14 mouse cellular contexts compared by ENCODE assay signal in the genomic region with DNA sequence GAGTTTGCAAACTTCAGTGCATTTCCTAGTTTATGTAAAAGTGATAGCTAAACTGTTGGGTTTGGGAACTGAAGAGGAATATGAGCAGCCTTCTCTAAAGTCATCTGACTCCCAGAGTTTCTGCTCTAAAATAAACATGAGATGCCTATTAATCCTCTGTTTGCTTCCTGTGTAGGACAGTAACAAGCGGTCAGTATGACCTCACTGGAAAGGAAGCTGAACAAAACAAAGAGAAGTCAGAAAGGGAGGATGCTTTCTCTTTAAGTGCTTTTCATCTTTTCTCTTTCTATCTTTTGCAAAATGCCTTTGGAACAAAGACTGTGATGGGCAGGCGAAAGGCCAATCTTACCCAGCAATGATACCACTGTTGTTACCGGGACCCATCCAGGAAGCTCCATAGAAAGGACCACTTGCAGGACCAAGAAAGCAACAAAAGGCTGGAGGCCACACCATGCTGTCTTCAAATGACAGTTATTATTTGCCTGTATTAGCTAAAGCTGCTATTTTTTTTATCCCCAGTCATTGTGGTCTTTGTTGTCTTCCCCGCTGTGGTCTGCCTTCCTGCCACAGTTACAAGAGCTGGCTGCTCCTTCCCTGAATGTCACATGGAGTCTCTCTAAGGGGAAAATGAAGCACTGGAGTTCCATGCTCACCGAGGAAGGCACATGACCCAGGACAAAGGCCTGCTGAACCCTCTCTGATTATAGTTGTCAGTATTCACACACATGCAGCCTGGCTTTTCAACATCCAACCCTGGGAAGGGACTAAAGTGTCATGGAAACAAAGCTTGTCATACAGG.
DNase-seq lines count a peak whose midpoint lies in the region; ATAC-seq and TF ChIP-seq lines count a peak whose summit lies in the region.
"Had no signal": no experiment of that assay in that cellular context is flagged by ENCODE, and none has a peak within 500 bp of the region (broad histone marks: within the 10 kb centered on the region; RNA-seq: fewer than 3 reads in every experiment).

No protein-coding gene starts in this region.

- TF ChIP-seq CTCF in kidney, postnatal 0 days (IDR thresholded peaks at IDR 0.05; ENCODE audit: low read depth) = no peak

- DNase-seq in forebrain, embryonic 11.5 days (ENCODE audit: low spot score) = no peak
- no peak for DNase-seq in forebrain, embryonic 10.5 days (ENCODE audit: extremely low spot score, low spot score)
- DNase-seq in kidney, postnatal 0 days (ENCODE audit: low spot score) = peak; percentile 92
- DNase-seq in kidney, adult 8-10 months = no peak
- peak; percentile 9 for DNase-seq in retina, embryonic 14.5 days (ENCODE audit: low spot score)
- DNase-seq in retina, postnatal 1 day = no peak
- no peak for DNase-seq in yolk sac, embryonic 10.5 days (ENCODE audit: low spot score)
- DNase-seq in natural killer cell, adult 2 months (ENCODE audit: low spot score in 2 of 2) = no peak
- DNase-seq: cerebellum, adult 9-10 months; gastrocnemius, postnatal 14 days; left cerebral cortex, postnatal 4 days; lung, postnatal 4 days had no signal

- no peak overlapping the region for H3K4me3 ChIP-seq in forebrain, embryonic 11.5 days (ENCODE audit: low read depth, low read length)
- no peak overlapping the region for H3K4me3 ChIP-seq in forebrain, embryonic 10.5 days
- no peak overlapping the region for H3K4me3 ChIP-seq in kidney, postnatal 0 days (replicated peaks; ENCODE audit: low read depth, low read length)
- H3K4me3 ChIP-seq: erythroblast, embryonic 14.5 days; heart, embryonic 13.5 days had no signal

- H3K4me2 ChIP-seq in forebrain, embryonic 11.5 days (ENCODE audit: low read depth, low read length, severe bottlenecking) = no peak overlapping the region
- no peak overlapping the region for H3K4me2 ChIP-seq in kidney, postnatal 0 days (ENCODE audit: low read length)
- H3K4me2 ChIP-seq: heart, embryonic 13.5 days had no signal

- H3K9me3 ChIP-seq in forebrain, embryonic 11.5 days (ENCODE audit: control insufficient read depth, low read length) = no peaks in the 10 kb centered on the region
- H3K9me3 ChIP-seq in forebrain, embryonic 10.5 days = no peaks in the 10 kb centered on the region
- no peaks in the 10 kb centered on the region for H3K9me3 ChIP-seq in kidney, postnatal 0 days (replicated peaks; ENCODE audit: low read length)
- H3K9me3 ChIP-seq: heart, embryonic 13.5 days had no signal

- no peaks in the 10 kb centered on the region for H3K27me3 ChIP-seq in forebrain, embryonic 11.5 days (ENCODE audit: control insufficient read depth, insufficient read depth, low read length)
- no peaks in the 10 kb centered on the region for H3K27me3 ChIP-seq in forebrain, embryonic 10.5 days (ENCODE audit: poor library complexity, severe bottlenecking)
- no peaks in the 10 kb centered on the region for H3K27me3 ChIP-seq in kidney, postnatal 0 days (ENCODE audit: insufficient read depth, low read length)
- H3K27me3 ChIP-seq: heart, embryonic 13.5 days had no signal

- H3K4me1 ChIP-seq in forebrain, embryonic 11.5 days (replicated peaks; ENCODE audit: control insufficient read depth, insufficient read depth, low read length) = no peaks in the 10 kb centered on the region
- H3K4me1 ChIP-seq in forebrain, embryonic 10.5 days = peaks cover 4% of the 10 kb centered on the region
- H3K4me1 ChIP-seq in kidney, postnatal 0 days (replicated peaks; ENCODE audit: insufficient read depth, low read length) = no peaks in the 10 kb centered on the region

- H3K36me3 ChIP-seq in forebrain, embryonic 11.5 days (ENCODE audit: control insufficient read depth, insufficient read depth, low read length) = no peaks in the 10 kb centered on the region
- no peaks in the 10 kb centered on the region for H3K36me3 ChIP-seq in forebrain, embryonic 10.5 days (replicated peaks)
- no peaks in the 10 kb centered on the region for H3K36me3 ChIP-seq in kidney, postnatal 0 days (ENCODE audit: insufficient read depth, low read length)
- H3K36me3 ChIP-seq: heart, embryonic 13.5 days had no signal

- no peak overlapping the region for H3K27ac ChIP-seq in forebrain, embryonic 11.5 days (ENCODE audit: low read depth, low read length)
- H3K27ac ChIP-seq in forebrain, embryonic 10.5 days = no peak overlapping the region
- peak overlapping the region; percentile 82 for H3K27ac ChIP-seq in kidney, postnatal 0 days
- H3K27ac ChIP-seq: heart, embryonic 13.5 days had no signal

- WGBS in forebrain, embryonic 11.5 days = 56% methylated on average over 5 of the region's 5 CpGs
- WGBS in forebrain, embryonic 10.5 days = 67% methylated on average over 5 of the region's 5 CpGs
- WGBS in kidney, postnatal 0 days = 32% methylated on average over 5 of the region's 5 CpGs

- H3K9ac ChIP-seq in forebrain, embryonic 11.5 days (ENCODE audit: low read length) = no peak overlapping the region
- no peak overlapping the region for H3K9ac ChIP-seq in kidney, postnatal 0 days (ENCODE audit: low read depth, low read length)
- H3K9ac ChIP-seq: heart, embryonic 13.5 days had no signal

- peak; percentile 51; the same call in 1 of the 2 replicates for ATAC-seq in forebrain, embryonic 11.5 days (replicated peaks; ENCODE audit: low FRiP score)
- peak; percentile 84 for ATAC-seq in kidney, postnatal 0 days (replicated peaks; ENCODE audit: low FRiP score, low read depth)

Comparison
In these comparisons a context has a peak if more than half of its experiments do, and no peak if none do; other contexts are left out.
1. DNase-seq: peak in kidney, postnatal 0 days (single experiment) and retina, embryonic 14.5 days (single experiment); none in forebrain, embryonic 11.5 days (single experiment), forebrain, embryonic 10.5 days (single experiment), kidney, adult 8-10 months (0 of 2), retina, postnatal 1 day (single experiment), yolk sac, embryonic 10.5 days (single experiment) and natural killer cell, adult 2 months (0 of 2).